Mouse (Mus musculus): ENCODE data around the gene Lpo. TPM values are rescaled to one million over a fixed set of nuclear protein-coding genes. Genes with fewer than 3 reads are reported as not detected.

Gene Lpo
- polyA plus RNA-seq (2017; shearing (Covaris generic)) = under 1 TPM in 1 of 2 experiments, not detected in 1; 0.38 TPM

GRCm38 (mm10) chr11:87828239-87828900 is at the start of gene Lpo:
TSS of gene Lpo (minus strand) at chr11:87828289.

DNA sequence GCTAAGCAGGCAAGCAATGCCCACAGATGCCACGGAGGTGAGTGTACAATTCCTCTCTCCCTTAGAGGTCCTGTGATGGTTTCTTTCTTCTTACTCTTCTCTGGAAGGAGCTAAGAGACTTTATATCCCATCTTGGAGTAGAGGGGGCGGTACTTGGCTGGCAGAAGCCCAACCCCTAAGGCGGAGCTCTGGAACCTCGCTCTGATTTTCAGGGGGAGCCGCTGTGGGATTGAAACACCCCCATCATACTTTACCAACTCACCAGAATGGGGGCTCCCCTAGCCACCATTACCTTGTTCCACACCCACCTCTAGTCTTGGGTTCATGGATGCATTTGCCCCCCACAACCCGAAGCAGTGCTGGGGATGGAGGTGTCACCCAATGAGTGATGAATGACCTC is 47.3 kb upstream of the Lpo start, which contains the start of gene Epx:
Gene Epx (minus strand): TSS at position 101 of the 400 bp plus-strand sequence.

GRCm38 (mm10) chr11:87852690-87853596 is 24.9 kb upstream of the Lpo start, which contains the start of gene Mks1:
TSS of gene Mks1 (plus strand) at chr11:87853215.

GRCm38 (mm10) chr11:87793460-87793859 is 34.6 kb downstream of the Lpo start, which contains the start of gene Mpo:
TSS of gene Mpo (plus strand) at chr11:87793581.

GRCm38 (mm10) chr11:87760301-87761081 is 67.6 kb downstream of the Lpo start, which contains the start of gene Tspoap1:
TSS of gene Tspoap1 (plus strand) at chr11:87760541.

Other genes starting within 250 kb of the Lpo start
- 10 to 100 TPM; 16.8 to 21.8 TPM for gene Mtmr4, start 236.1 kb downstream of the Lpo start, polyA plus RNA-seq (2017; shearing (Covaris generic))
- gene Hsf5, start 211.1 kb downstream of the Lpo start, polyA plus RNA-seq (2017; shearing (Covaris generic)) = under 1 TPM in 1 of 2 experiments, not detected in 1; 0.05 TPM
- gene Rnf43, start 165.6 kb downstream of the Lpo start, polyA plus RNA-seq (2017; shearing (Covaris generic)) = 10 to 100 TPM; 29.4 to 32.4 TPM
- 100 to 1,000 TPM; 432 to 452 TPM for gene Supt4a, start 90.7 kb downstream of the Lpo start, polyA plus RNA-seq (2017; shearing (Covaris generic))
- 1 to 10 TPM; 4.0 to 5.3 TPM for gene Tspoap1, start 67.7 kb downstream of the Lpo start, polyA plus RNA-seq (2017; shearing (Covaris generic))
- under 1 TPM in 1 of 2 experiments, not detected in 1; 0.39 TPM for gene Mpo, start 34.7 kb downstream of the Lpo start, polyA plus RNA-seq (2017; shearing (Covaris generic))
- 10 to 100 TPM in 1 of 2 experiments, 1 to 10 TPM in 1; 6.7 to 10.7 TPM for gene Mks1, start 24.9 kb upstream of the Lpo start, polyA plus RNA-seq (2017; shearing (Covaris generic))
- under 1 TPM in 1 of 2 experiments, not detected in 1; 0.87 TPM for gene Epx, start 47.2 kb upstream of the Lpo start, polyA plus RNA-seq (2017; shearing (Covaris generic))
- under 1 TPM in 1 of 2 experiments, not detected in 1; 0.04 TPM for gene Olfr462, start 64.0 kb upstream of the Lpo start, polyA plus RNA-seq (2017; shearing (Covaris generic))
- under 1 TPM in 1 of 2 experiments, not detected in 1; 0.34 TPM for gene Olfr463, start 69.1 kb upstream of the Lpo start, polyA plus RNA-seq (2017; shearing (Covaris generic))
- gene Olfr464, start 92.7 kb upstream of the Lpo start, polyA plus RNA-seq (2017; shearing (Covaris generic)) = not detected
- gene Dynll2, start 159.2 kb upstream of the Lpo start, polyA plus RNA-seq (2017; shearing (Covaris generic)) = 10 to 100 TPM; 15.7 to 18.4 TPM
- 100 to 1,000 TPM; 245 to 271 TPM for gene Srsf1, start 219.1 kb upstream of the Lpo start, polyA plus RNA-seq (2017; shearing (Covaris generic))
- 10 to 100 TPM; 37.1 to 40.2 TPM for gene Vezf1, start 240.0 kb upstream of the Lpo start, polyA plus RNA-seq (2017; shearing (Covaris generic))

All from activated CD4-positive, CD25-positive, alpha-beta regulatory T cell (primary cell).